7 mouse cellular contexts compared by ENCODE assay signal in genomic region chr6:124829799-124830700, GRCm38 (mm10). TPM values are rescaled to one million over a fixed set of nuclear protein-coding genes. Genes with fewer than 3 reads are reported as not detected.
DNase-seq lines count a peak whose midpoint lies in the region; ATAC-seq lines count a peak whose summit lies in the region.

No protein-coding gene starts in this region.

- peak overlapping the region; percentile 76 for H3K4me3 ChIP-seq in intestine, embryonic 16.5 days (ENCODE audit: low read length)
- peak overlapping the region; percentile 74 for H3K4me3 ChIP-seq in midbrain, embryonic 11.5 days (ENCODE audit: low read depth, low read length)

- H3K9me3 ChIP-seq in intestine, embryonic 16.5 days (ENCODE audit: control insufficient read depth, low read length): no peaks in the 10 kb centered on the region
- no peaks in the 10 kb centered on the region for H3K9me3 ChIP-seq in midbrain, embryonic 11.5 days (ENCODE audit: control insufficient read depth, low read length)

- peak overlapping the region; percentile 86 for H3K9ac ChIP-seq in intestine, embryonic 16.5 days (ENCODE audit: low read depth, low read length)
- peak overlapping the region; percentile 79 for H3K9ac ChIP-seq in midbrain, embryonic 11.5 days (ENCODE audit: low read length)

- H3K4me2 ChIP-seq in intestine, embryonic 16.5 days (ENCODE audit: low read depth, low read length): peak overlapping the region; percentile 90
- H3K4me2 ChIP-seq in midbrain, embryonic 11.5 days: peak overlapping the region; percentile 75

- ATAC-seq in intestine, embryonic 16.5 days: peak; percentile 87
- peak; percentile 86 for ATAC-seq in midbrain, embryonic 11.5 days (ENCODE audit: low FRiP score)

- peaks cover 10% of the 10 kb centered on the region for H3K4me1 ChIP-seq in intestine, embryonic 16.5 days (ENCODE audit: control insufficient read depth, insufficient read depth, low read length)
- H3K4me1 ChIP-seq in midbrain, embryonic 11.5 days (ENCODE audit: control insufficient read depth, insufficient read depth, low read length): peaks cover 22% of the 10 kb centered on the region

- intact Hi-C loops in gastrocnemius, postnatal 36 days (cut with DNase I): no loop called here
- intact Hi-C loops in left cerebral cortex, postnatal 36 days (cut with DNase I): no loop called here

- H3K36me3 ChIP-seq in intestine, embryonic 16.5 days (ENCODE audit: control insufficient read depth, insufficient read depth, low read length): peaks cover 7% of the 10 kb centered on the region; the same call in 1 of the 2 replicates
- peaks cover 19% of the 10 kb centered on the region for H3K36me3 ChIP-seq in midbrain, embryonic 11.5 days (ENCODE audit: control insufficient read depth, insufficient read depth, low read length)

- DNase-seq in adrenal gland, adult 2 months: peak; percentile 95
- peak; percentile 89 for DNase-seq in embryo, embryonic 11.5 days (ENCODE audit: low read depth, low spot score)
- peak; percentile 84 to 90 for DNase-seq in gastrocnemius, postnatal 36 days
- peak; percentile 90 to 92 for DNase-seq in left cerebral cortex, postnatal 36 days (ENCODE audit: low spot score in 2 of 2)
- DNase-seq in midbrain, embryonic 11.5 days (ENCODE audit: low spot score, missing footprints): peak; percentile 98
- DNase-seq in skeletal muscle tissue, adult 2 months (ENCODE audit: low read depth, low spot score): peak; percentile 97

- peak overlapping the region; percentile 96 for H3K27ac ChIP-seq in intestine, embryonic 16.5 days (ENCODE audit: low read length)
- peak overlapping the region; percentile 78 for H3K27ac ChIP-seq in midbrain, embryonic 11.5 days (ENCODE audit: low read depth, low read length)

- under 1% methylated on average over 38 of the region's 38 CpGs for WGBS in intestine, embryonic 16.5 days
- under 1% methylated on average over 38 of the region's 38 CpGs for WGBS in midbrain, embryonic 11.5 days

- no peaks in the 10 kb centered on the region for H3K27me3 ChIP-seq in intestine, embryonic 16.5 days (replicated peaks; ENCODE audit: control insufficient read depth, insufficient read depth, low read length)
- no peaks in the 10 kb centered on the region for H3K27me3 ChIP-seq in midbrain, embryonic 11.5 days (ENCODE audit: control insufficient read depth, insufficient read depth, low read length)

RNA-seq across cellular contexts. Expression of gene Cdca3, which starts 0.7 kb away (rescaled TPM):
- 1 to 10 TPM; 2.2 to 3.9 TPM for total RNA-seq in adrenal gland, adult 2 months (2021)
- 5.9 and 8.6 TPM in 2 replicates for polyA plus RNA-seq in adrenal gland, adult 2 months (2012; rRNA removed)
- 1 to 10 TPM; 1.5 to 1.8 TPM for total RNA-seq in gastrocnemius, postnatal 36 days (2021)
- polyA plus RNA-seq in intestine, embryonic 16.5 days (2015; fragmentation: Nextera tagmentation; extraction: Ambion mirVana): 153 and 183 TPM in 2 replicates
- total RNA-seq in left cerebral cortex, postnatal 36 days (2021): 1 to 10 TPM; 1.5 to 1.8 TPM
- 225 and 244 TPM in 2 replicates for polyA plus RNA-seq in midbrain, embryonic 11.5 days (2014; fragmentation: Nextera tagmentation; extraction: Ambion mirVana)

RNA-seq across cellular contexts. Expression of gene Usp5, which starts 0.8 kb away (rescaled TPM):
- total RNA-seq in adrenal gland, adult 2 months (2021): 100 to 1,000 TPM; 103 to 132 TPM
- 102 and 111 TPM in 2 replicates for polyA plus RNA-seq in adrenal gland, adult 2 months (2012; rRNA removed)
- total RNA-seq in gastrocnemius, postnatal 36 days (2021): 10 to 100 TPM; 41.7 to 43.2 TPM
- 106 and 117 TPM in 2 replicates for polyA plus RNA-seq in intestine, embryonic 16.5 days (2015; fragmentation: Nextera tagmentation; extraction: Ambion mirVana)
- 100 to 1,000 TPM; 191 to 199 TPM for total RNA-seq in left cerebral cortex, postnatal 36 days (2021)
- 139 and 143 TPM in 2 replicates for polyA plus RNA-seq in midbrain, embryonic 11.5 days (2014; fragmentation: Nextera tagmentation; extraction: Ambion mirVana)

RNA-seq across cellular contexts. Expression of gene Gnb3, which starts 10.0 kb away (rescaled TPM):
- 10 to 100 TPM in 1 of 2 experiments, 1 to 10 TPM in 1; 6.7 to 12.2 TPM for total RNA-seq in adrenal gland, adult 2 months (2021)
- polyA plus RNA-seq in adrenal gland, adult 2 months (2012; rRNA removed): 9.2 and 11.9 TPM in 2 replicates
- 1 to 10 TPM; 1.2 to 1.6 TPM for total RNA-seq in gastrocnemius, postnatal 36 days (2021)
- 0.70 and 1.7 TPM in 2 replicates for polyA plus RNA-seq in intestine, embryonic 16.5 days (2015; fragmentation: Nextera tagmentation; extraction: Ambion mirVana)
- total RNA-seq in left cerebral cortex, postnatal 36 days (2021): under 1 TPM in 1 of 2 experiments, not detected in 1; 0.30 TPM
- polyA plus RNA-seq in midbrain, embryonic 11.5 days (2014; fragmentation: Nextera tagmentation; extraction: Ambion mirVana): 3.8 TPM in 2 replicates

RNA-seq across cellular contexts. Expression of gene Tpi1, which starts 16.0 kb away (rescaled TPM):
- total RNA-seq in adrenal gland, adult 2 months (2021): 100 to 1,000 TPM; 385 to 502 TPM
- 237 and 285 TPM in 2 replicates for polyA plus RNA-seq in adrenal gland, adult 2 months (2012; rRNA removed)
- 1,000 to 10,000 TPM; 2,608 to 3,105 TPM for total RNA-seq in gastrocnemius, postnatal 36 days (2021)
- 1,250 and 1,271 TPM in 2 replicates for polyA plus RNA-seq in intestine, embryonic 16.5 days (2015; fragmentation: Nextera tagmentation; extraction: Ambion mirVana)
- 100 to 1,000 TPM; 736 to 850 TPM for total RNA-seq in left cerebral cortex, postnatal 36 days (2021)
- polyA plus RNA-seq in midbrain, embryonic 11.5 days (2014; fragmentation: Nextera tagmentation; extraction: Ambion mirVana): 619 and 639 TPM in 2 replicates

RNA-seq across cellular contexts. Expression of gene Spsb2, which starts 21.6 kb away (rescaled TPM):
- 10 to 100 TPM; 19.6 to 28.0 TPM for total RNA-seq in adrenal gland, adult 2 months (2021)
- polyA plus RNA-seq in adrenal gland, adult 2 months (2012; rRNA removed): 34.0 and 40.0 TPM in 2 replicates
- 1 to 10 TPM; 2.3 to 2.5 TPM for total RNA-seq in gastrocnemius, postnatal 36 days (2021)
- 25.7 and 31.7 TPM in 2 replicates for polyA plus RNA-seq in intestine, embryonic 16.5 days (2015; fragmentation: Nextera tagmentation; extraction: Ambion mirVana)
- 1 to 10 TPM; 4.9 TPM for total RNA-seq in left cerebral cortex, postnatal 36 days (2021)
- polyA plus RNA-seq in midbrain, embryonic 11.5 days (2014; fragmentation: Nextera tagmentation; extraction: Ambion mirVana): 3.7 and 4.8 TPM in 2 replicates

Comparison
In these comparisons a context has a peak if more than half of its experiments do, and no peak if none do; other contexts are left out.
1. Peak in every context shown above with its lines: DNase-seq, ATAC-seq, H3K4me3 ChIP-seq and H3K27ac ChIP-seq.